Mouse (Mus musculus): Measurements from ENCODE around the gene Rassf8. TPM values are rescaled to one million over a fixed set of nuclear protein-coding genes. Genes with fewer than 3 reads are reported as not detected.

Gene Rassf8
- polyA plus RNA-seq, 1 experiment from 2014 or later: 6.2 TPM

GRCm38 (mm10) chr6:145863065-145863971 lies 116.8 kb downstream of the Rassf8 start:
- under 1% methylated on average over 85 of the region's 105 CpGs for WGBS

GRCm38 (mm10) chr6:145864171-145864570 lies 117.6 kb downstream of the Rassf8 start:
- no peak overlapping the region for H3K27ac ChIP-seq (ENCODE audit: low read depth, low read length)
- H3K9ac ChIP-seq (replicated peaks; ENCODE audit: low read depth, low read length): no peak overlapping the region; the same call in 1 of the 2 replicates
- peak overlapping the region; percentile 54; the same call in 1 of the 2 replicates for H3K4me3 ChIP-seq (ENCODE audit: low read depth, low read length)
- H3K36me3 ChIP-seq (ENCODE audit: control insufficient read depth, insufficient read depth, low read length): no peaks in the 10 kb centered on the region
- H3K4me1 ChIP-seq (ENCODE audit: control insufficient read depth, insufficient read depth, low read length): peaks cover 14% of the 10 kb centered on the region
- H3K27me3 ChIP-seq (ENCODE audit: control insufficient read depth, insufficient read depth, low read length): peaks cover 24% of the 10 kb centered on the region; the same call in 1 of the 2 replicates
- no peak for ATAC-seq (ENCODE audit: low read depth)
- H3K4me2 ChIP-seq (ENCODE audit: low read depth, low read length): peak overlapping the region; percentile 100
- H3K9me3 ChIP-seq (ENCODE audit: control insufficient read depth, low read length): no peaks in the 10 kb centered on the region
- WGBS: 1% methylated on average over 8 of the region's 8 CpGs

More at GRCm38 (mm10) chr6:145863065-145863971, 116.8 kb downstream of the Rassf8 start:
- peak overlapping the region; percentile 100 for H3K4me2 ChIP-seq (ENCODE audit: low read depth, low read length)
- no peaks in the 10 kb centered on the region for H3K36me3 ChIP-seq (ENCODE audit: control insufficient read depth, insufficient read depth, low read length)
- no peaks in the 10 kb centered on the region for H3K9me3 ChIP-seq (ENCODE audit: control insufficient read depth, low read length)
- ATAC-seq (ENCODE audit: low read depth): peak; percentile 62
- H3K9ac ChIP-seq (replicated peaks; ENCODE audit: low read depth, low read length): peak overlapping the region; percentile 68
- H3K27ac ChIP-seq (ENCODE audit: low read depth, low read length): peak overlapping the region; percentile 28; the same call in 1 of the 2 replicates
- peaks cover 24% of the 10 kb centered on the region; the same call in 1 of the 2 replicates for H3K27me3 ChIP-seq (ENCODE audit: control insufficient read depth, insufficient read depth, low read length)
- H3K4me1 ChIP-seq (ENCODE audit: control insufficient read depth, insufficient read depth, low read length): peaks cover 14% of the 10 kb centered on the region
- peak overlapping the region; percentile 54 for H3K4me3 ChIP-seq (ENCODE audit: low read depth, low read length)

- peaks cover 24% of the 10 kb centered on the region; the same call in 1 of the 2 replicates for H3K27me3 ChIP-seq (ENCODE audit: control insufficient read depth, insufficient read depth, low read length)
- 2% methylated on average over 55 of the region's 57 CpGs for WGBS
- H3K9ac ChIP-seq (replicated peaks; ENCODE audit: low read depth, low read length): peak within 1 kb of the TSS; percentile 59
- peak within 1 kb of the TSS; percentile 59 for H3K4me3 ChIP-seq (ENCODE audit: low read depth, low read length)
- H3K4me2 ChIP-seq (ENCODE audit: low read depth, low read length): peak within 1 kb of the TSS; percentile 100
- H3K27ac ChIP-seq (ENCODE audit: low read depth, low read length): peak within 1 kb of the TSS; percentile 48; the same call in 1 of the 2 replicates
- H3K4me1 ChIP-seq (ENCODE audit: control insufficient read depth, insufficient read depth, low read length): peaks cover 14% of the 10 kb centered on the region
- H3K36me3 ChIP-seq (ENCODE audit: control insufficient read depth, insufficient read depth, low read length): no peaks in the 10 kb centered on the region
- H3K9me3 ChIP-seq (ENCODE audit: control insufficient read depth, low read length): no peaks in the 10 kb centered on the region
- peak; percentile 35 for ATAC-seq (ENCODE audit: low read depth)
Measured at GRCm38 (mm10) chr6:145865289-145865885, 118.8 kb downstream of the Rassf8 start, which contains the start of gene Bhlhe41. TSS of gene Bhlhe41 (minus strand) at chr6:145865558.

- H3K36me3 ChIP-seq (ENCODE audit: control insufficient read depth, insufficient read depth, low read length): no peaks in the 10 kb centered on the region
- peak overlapping the region; percentile 48; the same call in 1 of the 2 replicates for H3K27ac ChIP-seq (ENCODE audit: low read depth, low read length)
- H3K4me1 ChIP-seq (ENCODE audit: control insufficient read depth, insufficient read depth, low read length): peaks cover 14% of the 10 kb centered on the region
- peak overlapping the region; percentile 59 for H3K9ac ChIP-seq (replicated peaks; ENCODE audit: low read depth, low read length)
- under 1% methylated on average over 69 of the region's 69 CpGs for WGBS
- H3K4me3 ChIP-seq (ENCODE audit: low read depth, low read length): peak overlapping the region; percentile 59
- peak overlapping the region; percentile 100 for H3K4me2 ChIP-seq (ENCODE audit: low read depth, low read length)
- H3K9me3 ChIP-seq (ENCODE audit: control insufficient read depth, low read length): no peaks in the 10 kb centered on the region
- H3K27me3 ChIP-seq (ENCODE audit: control insufficient read depth, insufficient read depth, low read length): peaks cover 24% of the 10 kb centered on the region; the same call in 1 of the 2 replicates
- peak; percentile 58 for ATAC-seq (ENCODE audit: low read depth)
Measured at GRCm38 (mm10) chr6:145865886-145866851, 119.6 kb downstream of the Rassf8 start.

DNA sequence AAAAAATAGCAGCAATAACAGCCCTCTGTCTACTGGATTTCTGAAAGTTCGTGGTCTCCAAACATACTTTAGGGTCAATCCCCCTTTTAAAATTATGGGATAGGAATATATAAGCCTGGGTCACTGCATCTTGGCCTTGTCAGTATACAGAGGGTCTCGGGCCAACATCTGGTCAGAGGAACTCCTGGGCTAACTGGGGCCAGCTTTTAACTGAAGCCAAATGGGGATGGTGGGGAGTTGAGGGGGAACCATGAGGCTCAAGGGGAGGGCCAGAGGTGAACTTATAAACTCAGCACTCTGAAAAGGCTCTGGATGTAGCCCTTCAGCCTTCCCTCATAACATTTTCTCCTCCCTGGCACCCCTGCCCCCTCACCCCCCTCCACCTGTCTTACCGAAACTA lies 120.6 kb downstream of the Rassf8 start:
- H3K9me3 ChIP-seq (ENCODE audit: control insufficient read depth, low read length): no peaks in the 10 kb centered on the region
- peak overlapping the region; percentile 100; the same call in 1 of the 2 replicates for H3K4me2 ChIP-seq (ENCODE audit: low read depth, low read length)
- H3K27me3 ChIP-seq (ENCODE audit: control insufficient read depth, insufficient read depth, low read length): peaks cover 23% of the 10 kb centered on the region; the same call in 1 of the 2 replicates
- H3K4me3 ChIP-seq (ENCODE audit: low read depth, low read length): no peak overlapping the region
- H3K27ac ChIP-seq (ENCODE audit: low read depth, low read length): no peak overlapping the region
- 71% methylated on average over 3 of the region's 3 CpGs for WGBS
- H3K4me1 ChIP-seq (ENCODE audit: control insufficient read depth, insufficient read depth, low read length): peaks cover 14% of the 10 kb centered on the region
- H3K36me3 ChIP-seq (ENCODE audit: control insufficient read depth, insufficient read depth, low read length): no peaks in the 10 kb centered on the region
- no peak for ATAC-seq (ENCODE audit: low read depth)
- H3K9ac ChIP-seq (replicated peaks; ENCODE audit: low read depth, low read length): no peak overlapping the region

Other genes starting within 250 kb of the Rassf8 start
- 0.16 and 1.5 TPM in 2 replicates for gene Lmntd1, start 132.4 kb upstream of the Rassf8 start, polyA plus RNA-seq (2014; fragmentation: Nextera tagmentation; extraction: Ambion mirVana)
- not detected in 2 replicates for gene Tuba3b, start 131.0 kb upstream of the Rassf8 start, polyA plus RNA-seq (2014; fragmentation: Nextera tagmentation; extraction: Ambion mirVana)
- 4.9 and 6.6 TPM in 2 replicates for gene Bhlhe41, start 118.8 kb downstream of the Rassf8 start, polyA plus RNA-seq (2014; fragmentation: Nextera tagmentation; extraction: Ambion mirVana)
- gene Sspn, start 184.9 kb downstream of the Rassf8 start, polyA plus RNA-seq (2014; fragmentation: Nextera tagmentation; extraction: Ambion mirVana): 2.9 and 3.1 TPM in 2 replicates

Measured in neural tube, embryonic 14.5 days (tissue).